Mouse (Mus musculus) thymus, postnatal 25 days (tissue): ENCODE results near the gene Slc39a13.
"Not testable (repeated sequence)": the region's sequence is repeated elsewhere in the genome, so short reads cannot be mapped to it uniquely, and the experiment has no call there.

Source experiments
- DNase-seq: peaks from one replicate; pipeline ENCODE4 v3.0.0; 2022

Gene Slc39a13

GRCm38 (mm10) chr2:91023131-91023530, 47.1 kb downstream of the Slc39a13 start:
- DNase-seq, result no peak

GRCm38 (mm10) chr2:91022266-91022665, 48.0 kb downstream of the Slc39a13 start:
- not testable (repeated sequence) for DNase-seq

DNA sequence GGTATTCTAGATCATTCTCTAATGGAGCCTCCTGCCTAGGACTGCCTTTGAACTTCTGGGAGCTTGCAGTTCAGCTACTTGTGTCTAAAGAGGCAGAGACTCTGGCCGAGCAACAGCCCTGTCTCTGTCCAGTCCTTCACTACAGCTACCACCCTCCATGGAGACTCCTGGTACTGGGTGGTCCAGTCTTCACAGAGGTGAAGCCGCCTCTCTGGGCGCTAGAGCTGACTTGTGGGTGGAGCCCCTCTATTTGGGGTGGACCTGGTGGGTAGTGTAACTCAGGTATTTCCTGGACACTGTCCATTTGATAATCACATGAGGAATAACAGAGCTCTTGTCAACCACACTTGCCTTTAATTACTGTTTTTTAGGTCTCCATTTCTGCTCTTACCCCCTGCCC, 50.3 kb downstream of the Slc39a13 start:
- DNase-seq, result no peak

DNA sequence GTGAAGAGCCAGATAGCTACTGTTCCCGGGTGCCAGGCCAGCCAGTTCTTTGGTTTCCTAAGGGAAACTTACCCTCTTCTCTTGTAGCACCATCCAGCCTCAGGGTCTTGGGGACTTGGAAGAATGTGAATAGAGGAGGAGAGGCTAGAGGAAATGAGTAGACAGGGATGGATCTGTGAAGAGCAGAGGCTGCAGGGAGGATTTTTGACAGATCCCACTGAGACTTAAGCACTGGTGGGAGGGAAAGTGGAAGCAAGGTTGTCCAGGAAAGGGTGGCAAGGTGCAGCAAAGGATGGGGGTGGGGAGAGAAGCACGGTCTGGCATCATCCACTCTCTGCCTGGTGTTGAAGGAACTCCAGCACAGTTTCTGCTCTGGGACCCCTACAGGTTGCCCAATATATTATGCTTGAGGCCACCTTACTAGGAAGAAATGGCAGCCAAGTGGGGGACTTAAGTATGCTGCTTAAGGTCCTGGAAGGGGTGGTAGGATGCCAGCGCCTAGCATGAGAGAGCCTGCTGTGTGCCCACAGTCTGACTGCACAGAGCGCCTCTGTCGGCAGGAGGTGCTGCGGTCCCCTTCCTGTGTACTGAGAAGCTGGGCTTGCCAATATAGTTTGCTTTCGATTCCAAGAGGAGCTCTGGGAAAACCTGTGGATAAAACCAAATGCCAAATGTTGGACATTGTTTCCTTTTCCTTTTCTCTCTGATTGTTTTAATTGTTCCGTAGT, 52.0 kb downstream of the Slc39a13 start:
- DNase-seq, result no peak

- DNase-seq, result no peak
Measured at GRCm38 (mm10) chr2:91015386-91015785, 54.8 kb downstream of the Slc39a13 start.

DNA sequence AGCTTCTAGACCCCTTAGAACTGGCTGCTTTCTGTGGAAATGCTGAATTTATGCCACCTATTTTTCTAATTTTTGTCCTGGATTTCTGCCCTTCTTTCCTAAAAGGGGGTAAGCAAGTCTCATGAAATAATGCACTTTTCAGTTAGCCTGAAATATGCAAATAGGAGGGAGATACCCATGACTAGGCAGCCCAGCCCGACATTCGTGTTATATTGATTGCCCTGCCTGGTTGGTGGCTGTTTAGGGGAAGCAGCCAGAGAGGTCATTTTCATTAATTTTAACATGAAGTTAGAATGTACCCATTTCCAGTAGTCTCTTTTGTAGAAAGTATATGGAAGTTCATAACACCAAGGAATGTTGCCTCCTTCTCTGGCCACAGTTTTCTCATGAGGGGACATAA, 56.3 kb downstream of the Slc39a13 start:
- no peak for DNase-seq
